Mouse (Mus musculus) stomach, embryonic 14.5 days (tissue): ENCODE measurements around the gene Tbc1d5. TPM values are rescaled to one million over a fixed set of nuclear protein-coding genes. Genes with fewer than 3 reads are reported as not detected.
"Not testable (repeated sequence)": the region's sequence is repeated elsewhere in the genome, so short reads cannot be mapped to it uniquely, and the experiment has no call there.

Experiments used
- ATAC-seq: fragments of 200-750 bp; cut with Nextera tagmentation; 2 replicates; pipeline ENCODE4 v1.8.0; 2017; ENCODE audit warnings: low read depth, moderate TSS enrichment; ENCODE audit not compliant: insufficient number of reproducible peaks, insufficient read depth, low FRiP score
- H3K27ac ChIP-seq: fragments of 300-500 bp; sonication (generic); 2 replicates; pipeline ENCODE4 v1.5.1; 2014; ENCODE audit warnings: mild to moderate bottlenecking, low read length, moderate library complexity, mixed read lengths
- H3K27me3 ChIP-seq: fragments of 300-500 bp; sonication (generic); 2 replicates; pipeline ENCODE4 v1.6.1; 2014; ENCODE audit warnings: low read length, control low read depth, mixed read lengths; ENCODE audit not compliant: control insufficient read depth, insufficient read depth
- H3K36me3 ChIP-seq: fragments of 300-500 bp; sonication (generic); 2 replicates; pipeline ENCODE4 v1.6.1; 2014; ENCODE audit warnings: mild to moderate bottlenecking, control low read depth, low read length, moderate library complexity, mixed read lengths; ENCODE audit not compliant: control insufficient read depth, insufficient read depth
- H3K4me1 ChIP-seq: fragments of 300-500 bp; sonication (generic); 2 replicates; pipeline ENCODE4 v1.6.1; 2014; ENCODE audit warnings: low read length, control low read depth, mixed read lengths; ENCODE audit not compliant: control insufficient read depth, insufficient read depth
- H3K4me2 ChIP-seq: fragments of 300-500 bp; sonication (generic); replicated peaks from 2 replicates; pipeline ENCODE4 v1.6.1; 2014; ENCODE audit warnings: low read depth, low read length, control low read depth
- H3K4me3 ChIP-seq: fragments of 300-500 bp; sonication (generic); 2 replicates; pipeline ENCODE4 v1.5.1; 2014; ENCODE audit warnings: low read depth, low read length, control low read depth
- H3K9ac ChIP-seq: fragments of 300-500 bp; sonication (generic); replicated peaks from 2 replicates; pipeline ENCODE4 v1.6.1; 2014; ENCODE audit warnings: low read depth, mild to moderate bottlenecking, control low read depth, low read length, moderate library complexity, mixed read lengths
- H3K9me3 ChIP-seq: fragments of 300-500 bp; sonication (generic); 2 replicates; pipeline ENCODE4 v1.6.1; 2016; ENCODE audit warnings: low read depth, low read length, control low read depth; ENCODE audit not compliant: control insufficient read depth
- WGBS: fragments of 180-500 bp; shearing (Covaris S2); extraction: QIAGEN DNeasy Blood & Tissue Kit; methylation state at CpG from one replicate; pipeline ENCODE4 v1.1.7; 2014; 5-methylcytosine and 5-hydroxymethylcytosine counted together
- polyA plus RNA-seq: library from polyadenylated mRNA; unstranded; fragments of >200 nt; fragmentation: Nextera tagmentation; extraction: Ambion mirVana; gene quantifications from 2 replicates; pipeline ENCODE4 v1.2.1, GENCODE M21; 2014

Gene Tbc1d5
- polyA plus RNA-seq, 1 experiment from 2014 or later: 14.3 TPM

GRCm38 (mm10) chr17:50731876-50732275 lies 447.3 kb downstream of the Tbc1d5 start:
- H3K9me3 ChIP-seq: no peaks in the 10 kb centered on the region
- H3K27me3 ChIP-seq: no peaks in the 10 kb centered on the region
- ATAC-seq: no peak
- no peaks in the 10 kb centered on the region for H3K36me3 ChIP-seq
- H3K9ac ChIP-seq: no peak overlapping the region
- whole genome bisulfite sequencing: 89% methylated on average over 5 of the region's 5 CpGs
- H3K27ac ChIP-seq: no peak overlapping the region
- H3K4me3 ChIP-seq: no peak overlapping the region
- H3K4me1 ChIP-seq: 0 out of 2 replicates have a peak, but pooled peaks cover 4% of the 10 kb centered on the region
- H3K4me2 ChIP-seq: no peak overlapping the region

GRCm38 (mm10) chr17:50730896-50731295 lies 448.3 kb downstream of the Tbc1d5 start:
- Histone ChIP-seq H3K36me3 (no peaks in the 10 kb centered on the region), H3K27ac (no peak overlapping the region), H3K4me1 (0 out of 2 replicates have a peak, but pooled peaks cover 4% of the 10 kb centered on the region), H3K9ac (no peak overlapping the region), H3K9me3 (no peaks in the 10 kb centered on the region), H3K4me2 (no peak overlapping the region), H3K27me3 (no peaks in the 10 kb centered on the region), H3K4me3 (no peak overlapping the region)
- no peak for ATAC-seq
- 85% methylated on average over 2 of the region's 2 CpGs for WGBS

DNA sequence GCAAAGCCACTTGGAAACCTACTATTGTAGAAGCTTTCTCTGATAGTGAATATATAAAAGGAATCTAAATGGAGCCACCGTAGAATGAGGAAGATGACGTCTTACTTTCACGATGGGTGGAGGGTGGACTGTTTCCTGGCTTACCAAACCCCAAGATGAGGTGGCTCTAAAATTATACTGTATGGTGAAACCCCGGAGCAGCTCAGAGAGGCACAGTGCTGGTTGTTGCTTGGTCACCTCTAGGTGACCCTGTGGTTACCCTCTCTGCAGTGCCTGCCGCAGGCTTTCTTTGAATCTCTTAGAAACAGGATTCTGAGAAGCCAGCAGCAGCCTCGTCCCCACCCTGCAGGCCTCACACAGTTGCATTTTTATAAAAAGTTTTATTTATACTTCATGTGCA lies 449.6 kb downstream of the Tbc1d5 start:
- H3K9ac ChIP-seq: no peak overlapping the region
- no peaks in the 10 kb centered on the region for H3K36me3 ChIP-seq
- no peaks in the 10 kb centered on the region for H3K4me1 ChIP-seq
- no peak overlapping the region for H3K27ac ChIP-seq
- H3K9me3 ChIP-seq: no peaks in the 10 kb centered on the region
- no peak overlapping the region for H3K4me2 ChIP-seq
- H3K4me3 ChIP-seq: no peak overlapping the region
- no peaks in the 10 kb centered on the region for H3K27me3 ChIP-seq
- no peak for ATAC-seq
- WGBS: 82% methylated on average over 6 of the region's 6 CpGs

DNA sequence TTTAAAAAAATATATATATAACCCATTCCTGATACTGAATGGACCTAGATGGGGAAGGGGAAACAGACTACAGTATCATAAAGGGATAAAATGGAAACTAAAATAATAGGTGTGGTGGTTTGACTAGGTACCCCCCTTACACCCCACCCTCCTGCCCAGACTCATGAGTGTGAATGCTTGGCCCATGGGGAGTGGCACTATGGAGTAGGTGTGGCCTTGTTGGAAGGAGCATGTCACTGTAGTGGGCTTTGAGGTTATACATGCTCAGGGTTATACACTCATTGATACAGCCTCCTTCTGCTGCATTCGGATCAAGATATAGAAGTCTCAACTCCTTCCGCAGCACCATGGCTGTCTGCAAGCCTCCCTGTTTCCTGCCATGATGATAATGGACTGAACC lies 450.1 kb downstream of the Tbc1d5 start:
- H3K27me3 ChIP-seq: no peaks in the 10 kb centered on the region
- WGBS: 93% methylated on average over 2 of the region's 2 CpGs
- no peak overlapping the region for H3K4me3 ChIP-seq
- ATAC-seq: no peak
- H3K4me2 ChIP-seq: no peak overlapping the region
- no peaks in the 10 kb centered on the region for H3K9me3 ChIP-seq
- no peaks in the 10 kb centered on the region for H3K4me1 ChIP-seq
- no peaks in the 10 kb centered on the region for H3K36me3 ChIP-seq
- H3K9ac ChIP-seq: no peak overlapping the region
- H3K27ac ChIP-seq: no peak overlapping the region

DNA sequence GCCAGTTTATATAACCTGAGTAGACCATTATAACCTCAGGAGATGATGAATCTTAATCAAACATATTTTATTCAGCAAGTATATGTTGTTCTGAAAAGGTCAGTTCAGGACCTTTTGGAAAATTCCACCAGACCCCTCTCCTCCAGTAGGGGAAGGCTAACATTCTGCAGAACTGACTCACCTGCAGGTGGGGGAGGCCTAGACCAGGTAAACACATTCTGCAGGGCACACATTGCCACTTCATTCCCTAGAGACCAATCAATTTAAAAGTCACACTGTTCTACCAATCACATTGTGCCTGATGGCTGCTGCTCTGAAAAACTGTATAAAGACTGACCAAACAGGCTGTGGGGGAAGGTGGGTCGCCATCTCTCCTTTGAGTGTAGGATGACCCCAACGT lies 452.9 kb downstream of the Tbc1d5 start:
- H3K4me2 ChIP-seq: no peak overlapping the region
- H3K4me3 ChIP-seq: no peak overlapping the region
- H3K27ac ChIP-seq: no peak overlapping the region
- no peaks in the 10 kb centered on the region for H3K36me3 ChIP-seq
- no peaks in the 10 kb centered on the region for H3K9me3 ChIP-seq
- no peaks in the 10 kb centered on the region for H3K27me3 ChIP-seq
- 66% methylated on average over 2 of the region's 2 CpGs for WGBS
- no peak overlapping the region for H3K9ac ChIP-seq
- H3K4me1 ChIP-seq: no peaks in the 10 kb centered on the region
- 0 out of 2 replicates have a peak, but pooled peaks have one; percentile 76 for ATAC-seq

DNA sequence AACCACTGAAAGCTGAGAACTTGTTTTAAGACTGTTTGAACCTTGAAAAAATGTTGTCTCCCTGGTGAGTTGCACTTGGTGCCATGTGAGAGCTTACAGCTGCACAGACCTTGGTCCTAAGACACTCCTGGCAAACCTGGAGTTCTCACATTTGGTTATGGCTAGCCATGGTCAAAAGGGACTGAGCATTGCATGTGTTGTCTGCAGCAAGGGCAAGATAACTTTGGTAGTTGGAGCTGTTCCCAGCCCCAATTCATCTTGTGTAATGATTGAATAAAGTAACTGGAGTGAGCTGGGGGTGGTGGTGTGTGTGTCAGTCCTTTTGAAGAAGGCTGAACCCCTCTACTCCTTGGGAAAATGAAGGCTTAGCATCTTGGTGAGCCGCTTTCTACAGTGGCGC lies 454.8 kb downstream of the Tbc1d5 start:
- WGBS: 81% methylated on average over 2 of the region's 2 CpGs
- Histone ChIP-seq H3K27me3 (no peaks in the 10 kb centered on the region), H3K36me3 (no peaks in the 10 kb centered on the region), H3K9ac (no peak overlapping the region), H3K9me3 (no peaks in the 10 kb centered on the region), H3K27ac (no peak overlapping the region), H3K4me3 (no peak overlapping the region), H3K4me2 (no peak overlapping the region), H3K4me1 (no peaks in the 10 kb centered on the region)
- ATAC-seq: no peak

DNA sequence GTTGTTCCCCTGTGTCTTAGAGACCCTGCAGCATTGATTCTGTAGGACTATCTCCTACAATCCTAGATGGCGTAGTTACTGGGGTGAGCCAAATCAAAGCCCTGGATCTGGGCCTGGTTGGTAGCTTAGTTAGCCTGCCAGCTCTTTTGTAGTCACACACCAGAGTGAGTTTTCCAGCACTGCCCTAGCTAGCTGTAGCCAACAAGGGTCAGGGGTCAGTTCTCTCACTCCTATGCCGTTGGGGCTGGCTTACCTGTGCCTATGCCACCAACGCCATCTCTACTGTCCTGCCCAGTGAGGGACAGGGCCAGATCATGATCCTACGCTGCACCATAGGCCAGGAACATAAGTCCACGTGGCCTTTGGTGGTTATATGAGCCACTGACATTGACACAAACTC lies 461.6 kb downstream of the Tbc1d5 start:
- no peaks in the 10 kb centered on the region for H3K4me1 ChIP-seq
- H3K9ac ChIP-seq: no peak overlapping the region
- ATAC-seq: no peak
- WGBS: 90% methylated on average over 5 of the region's 5 CpGs
- no peaks in the 10 kb centered on the region for H3K9me3 ChIP-seq
- H3K27ac ChIP-seq: no peak overlapping the region
- no peak overlapping the region for H3K4me2 ChIP-seq
- no peaks in the 10 kb centered on the region for H3K27me3 ChIP-seq
- H3K4me3 ChIP-seq: no peak overlapping the region
- H3K36me3 ChIP-seq: no peaks in the 10 kb centered on the region

DNA sequence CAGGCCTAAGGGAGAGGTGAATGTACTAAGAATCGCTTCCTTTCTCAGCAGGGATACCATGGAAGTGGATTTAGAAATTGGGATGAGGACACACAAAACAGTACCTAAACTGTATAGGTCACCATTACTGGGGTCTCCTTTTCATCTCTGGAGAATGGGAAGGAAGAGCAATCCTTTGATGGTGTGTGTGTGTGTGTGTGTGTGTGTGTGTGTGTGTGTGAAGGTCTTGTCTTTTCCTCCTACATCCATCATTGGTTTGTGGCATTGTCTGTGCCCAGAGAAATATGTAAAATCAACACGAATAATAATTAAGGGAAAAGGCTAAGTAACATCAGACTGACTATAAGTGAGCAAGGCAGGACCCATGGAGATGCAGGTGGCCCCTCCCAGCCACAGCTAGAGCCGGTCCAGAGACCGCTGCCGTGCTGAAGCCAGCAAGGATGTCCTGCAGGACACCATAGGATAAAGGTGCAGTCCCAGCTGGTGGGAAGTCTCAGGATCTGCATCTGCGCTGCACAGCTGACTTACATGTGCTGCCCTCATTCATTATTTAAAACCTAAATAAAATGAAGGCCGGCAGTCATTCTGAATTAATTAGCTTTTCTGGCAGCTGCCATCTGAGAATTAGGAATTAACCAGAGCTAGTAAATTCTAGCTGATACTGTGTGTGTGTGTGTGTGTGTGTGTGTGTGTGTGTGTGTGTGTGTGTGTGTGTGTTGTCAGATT lies 468.5 kb downstream of the Tbc1d5 start:
- no peak overlapping the region for H3K4me2 ChIP-seq
- H3K4me3 ChIP-seq: no peak overlapping the region
- no peaks in the 10 kb centered on the region for H3K9me3 ChIP-seq
- WGBS: 72% methylated on average over 7 of the region's 7 CpGs
- no peaks in the 10 kb centered on the region for H3K27me3 ChIP-seq
- H3K9ac ChIP-seq: no peak overlapping the region
- H3K36me3 ChIP-seq: no peaks in the 10 kb centered on the region
- no peaks in the 10 kb centered on the region for H3K4me1 ChIP-seq
- H3K27ac ChIP-seq: no peak overlapping the region
- no peak for ATAC-seq

DNA sequence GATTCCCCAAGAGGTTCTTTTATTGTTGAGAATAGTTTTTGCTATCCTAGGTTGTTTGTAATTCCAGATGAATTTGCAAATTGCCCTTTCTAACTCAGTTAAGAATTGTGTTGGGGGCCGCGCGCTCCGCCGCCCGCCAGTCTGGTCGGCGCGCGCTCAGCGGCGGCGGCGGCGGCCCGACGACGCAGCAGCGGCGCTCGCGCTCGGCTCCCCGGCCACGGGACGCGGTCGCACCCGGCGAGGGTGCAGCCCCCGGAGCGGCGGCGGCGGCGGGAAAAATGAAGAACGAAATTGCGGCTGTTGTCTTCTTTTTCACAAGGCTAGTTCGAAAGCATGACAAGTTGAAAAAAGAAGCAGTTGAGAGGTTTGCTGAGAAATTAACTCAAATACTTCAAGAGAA lies 480.7 kb downstream of the Tbc1d5 start:
- not testable (repeated sequence) for H3K4me1 ChIP-seq, H3K27me3 ChIP-seq, H3K36me3 ChIP-seq, H3K4me3 ChIP-seq, H3K27ac ChIP-seq, H3K9me3 ChIP-seq, ATAC-seq, H3K9ac ChIP-seq
- H3K4me2 ChIP-seq: peak overlapping the region; percentile 32; the same call in 1 of the 2 replicates
- 3% methylated on average over 35 of the region's 39 CpGs for WGBS
